Mouse (Mus musculus) intestine, embryonic 16.5 days (tissue): Measurements from ENCODE around the gene Srd5a1. TPM values are rescaled to one million over a fixed set of nuclear protein-coding genes. Genes with fewer than 3 reads are reported as not detected.

Experiments
- ATAC-seq: fragments of 200-750 bp; cut with Nextera tagmentation; 2 replicates; pipeline ENCODE4 v1.8.0; 2017; ENCODE audit warnings: moderate TSS enrichment, moderate library complexity
- H3K27ac ChIP-seq: fragments of 300-500 bp; sonication (generic); 2 replicates; pipeline ENCODE4 v1.5.1; 2014; ENCODE audit warnings: mild to moderate bottlenecking, low read length
- H3K27me3 ChIP-seq: fragments of 300-500 bp; sonication (generic); replicated peaks from 2 replicates; pipeline ENCODE4 v1.6.1; 2014; ENCODE audit warnings: low read length, control low read depth, mixed read lengths; ENCODE audit not compliant: control insufficient read depth, insufficient read depth
- H3K36me3 ChIP-seq: fragments of 300-500 bp; sonication (generic); 2 replicates; pipeline ENCODE4 v1.6.1; 2014; ENCODE audit warnings: low read length, control low read depth; ENCODE audit not compliant: control insufficient read depth, insufficient read depth
- H3K4me1 ChIP-seq: fragments of 300-500 bp; sonication (generic); 2 replicates; pipeline ENCODE4 v1.6.1; 2014; ENCODE audit warnings: low read length, control low read depth, mixed read lengths; ENCODE audit not compliant: control insufficient read depth, insufficient read depth
- H3K4me2 ChIP-seq: fragments of 300-500 bp; sonication (generic); 2 replicates; pipeline ENCODE4 v1.6.1; 2014; ENCODE audit warnings: low read depth, low read length, control low read depth
- H3K4me3 ChIP-seq: fragments of 300-500 bp; sonication (generic); 2 replicates; pipeline ENCODE4 v1.5.1; 2014; ENCODE audit warnings: mild to moderate bottlenecking, low read length
- H3K9ac ChIP-seq: fragments of 300-500 bp; sonication (generic); 2 replicates; pipeline ENCODE4 v1.6.1; 2014; ENCODE audit warnings: low read depth, low read length
- H3K9me3 ChIP-seq: fragments of 300-500 bp; sonication (generic); 2 replicates; pipeline ENCODE4 v1.6.1; 2016; ENCODE audit warnings: low read length, control low read depth; ENCODE audit not compliant: control insufficient read depth
- WGBS: fragments of 180-500 bp; shearing (Covaris S2); extraction: QIAGEN DNeasy Blood & Tissue Kit; methylation state at CpG from one replicate; pipeline ENCODE4 v1.1.7; 2014; 5-methylcytosine and 5-hydroxymethylcytosine counted together
- polyA plus RNA-seq: library from polyadenylated mRNA; unstranded; fragments of >200 nt; fragmentation: Nextera tagmentation; extraction: Ambion mirVana; gene quantifications from 2 replicates; pipeline ENCODE4 v1.2.1, GENCODE M21; 2015

Srd5a1 gene
- 17.5 and 18.1 TPM in 2 replicates for polyA plus RNA-seq

DNA sequence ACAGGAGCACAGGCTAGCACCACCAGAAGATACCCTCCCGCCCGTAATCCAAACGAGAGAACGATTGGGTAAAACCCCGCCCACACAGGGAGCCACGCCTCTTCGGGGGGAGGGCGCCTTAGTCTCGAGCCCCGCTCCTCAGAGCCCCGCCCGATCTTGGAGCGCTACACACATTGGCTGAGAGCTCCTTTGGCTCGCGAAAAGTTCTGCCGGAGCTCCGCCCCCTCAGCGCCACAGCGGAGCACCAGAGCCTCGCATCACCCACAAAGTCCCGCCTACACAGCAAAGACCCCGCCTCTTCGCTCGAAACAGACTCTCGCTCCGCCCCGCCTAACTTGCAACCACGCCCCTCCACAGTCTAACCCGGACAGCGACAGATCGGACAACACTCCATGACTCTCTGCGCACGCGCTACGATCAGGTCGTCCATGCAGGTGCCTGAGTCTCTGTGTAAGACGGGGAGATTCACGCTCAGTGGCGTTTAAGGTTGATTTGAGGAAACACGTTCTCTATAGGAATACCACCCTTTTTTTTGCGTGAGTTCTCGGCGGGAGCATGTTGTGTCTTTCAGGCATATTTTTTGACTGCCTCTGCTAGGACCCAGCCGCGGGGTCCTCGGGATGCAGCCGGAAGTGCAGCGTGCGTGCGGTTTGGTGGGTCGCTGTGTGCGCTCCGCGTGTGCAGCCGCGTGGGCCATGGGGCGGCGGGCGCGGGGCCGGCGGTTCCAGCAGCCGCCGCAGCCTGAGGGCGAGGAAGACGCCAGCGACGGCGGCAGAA, at the start of gene Srd5a1:
Gene Srd5a1 (minus strand): TSS at position 45 of the 777 bp plus-strand sequence.
- H3K4me1 ChIP-seq: peaks cover 14% of the 10 kb centered on the region
- H3K9ac ChIP-seq: peak within 1 kb of the TSS; percentile 76
- peak within 1 kb of the TSS; percentile 76 for H3K4me3 ChIP-seq
- H3K27ac ChIP-seq: peak within 1 kb of the TSS; percentile 9; the same call in 1 of the 2 replicates
- no peaks in the 10 kb centered on the region for H3K9me3 ChIP-seq
- H3K27me3 ChIP-seq: no peaks in the 10 kb centered on the region
- peak; percentile 99 for ATAC-seq
- H3K4me2 ChIP-seq: peak within 1 kb of the TSS; percentile 92
- peaks cover 11% of the 10 kb centered on the region for H3K36me3 ChIP-seq
- under 1% methylated on average over 69 of the region's 69 CpGs for WGBS

DNA sequence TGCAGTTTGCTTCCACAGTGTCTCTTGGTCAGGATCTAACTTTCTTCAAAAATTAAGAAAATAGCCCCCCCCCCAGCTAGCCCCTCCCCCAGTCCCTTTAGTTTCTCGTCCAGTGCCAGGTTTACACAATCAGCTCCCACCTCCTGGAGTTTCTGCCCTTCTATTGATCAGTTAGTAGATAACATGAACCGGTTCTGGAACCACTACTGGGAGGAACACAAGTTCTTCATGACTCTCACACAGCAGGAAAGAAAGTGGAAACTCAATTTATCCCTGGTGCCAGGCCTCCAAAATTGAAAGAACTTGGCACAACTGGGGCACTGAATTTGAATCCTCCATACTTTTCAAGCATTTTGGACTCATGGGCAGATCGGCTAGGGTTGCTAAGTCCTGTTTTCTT, 43.3 kb upstream of the Srd5a1 start:
- Histone ChIP-seq H3K4me1 (no peaks in the 10 kb centered on the region), H3K36me3 (no peaks in the 10 kb centered on the region), H3K9me3 (no peaks in the 10 kb centered on the region), H3K27me3 (no peaks in the 10 kb centered on the region), H3K4me3 (no peak overlapping the region), H3K27ac (no peak overlapping the region), H3K4me2 (no peak overlapping the region), H3K9ac (no peak overlapping the region)
- ATAC-seq: no peak
- WGBS: 71% methylated on average over 3 of the region's 3 CpGs

DNA sequence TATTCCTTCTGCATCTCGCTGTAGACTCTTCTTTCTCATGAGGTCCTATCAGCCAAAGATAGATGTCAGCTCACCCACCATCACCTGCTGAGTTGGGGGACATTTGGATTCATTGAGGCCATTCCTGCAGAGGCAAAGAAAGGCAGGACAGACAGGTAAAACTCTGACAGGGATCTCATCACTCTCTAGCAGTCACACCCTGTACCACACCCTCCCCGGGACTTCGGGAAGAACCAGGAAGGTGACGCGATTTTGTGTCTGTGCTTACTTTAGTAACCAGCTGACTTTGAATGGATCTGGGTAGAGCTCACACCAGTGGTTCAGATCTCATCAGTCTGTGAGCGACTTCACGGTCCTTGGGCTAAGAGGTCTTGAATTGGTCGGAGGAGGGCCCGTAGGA, 35.2 kb upstream of the Srd5a1 start:
- Histone ChIP-seq H3K27me3 (no peaks in the 10 kb centered on the region), H3K4me3 (no peak overlapping the region), H3K4me2 (no peak overlapping the region), H3K27ac (no peak overlapping the region), H3K9me3 (no peaks in the 10 kb centered on the region), H3K36me3 (no peaks in the 10 kb centered on the region), H3K9ac (no peak overlapping the region), H3K4me1 (no peaks in the 10 kb centered on the region)
- WGBS: 76% methylated on average over 9 of the region's 9 CpGs
- ATAC-seq: no peak

DNA sequence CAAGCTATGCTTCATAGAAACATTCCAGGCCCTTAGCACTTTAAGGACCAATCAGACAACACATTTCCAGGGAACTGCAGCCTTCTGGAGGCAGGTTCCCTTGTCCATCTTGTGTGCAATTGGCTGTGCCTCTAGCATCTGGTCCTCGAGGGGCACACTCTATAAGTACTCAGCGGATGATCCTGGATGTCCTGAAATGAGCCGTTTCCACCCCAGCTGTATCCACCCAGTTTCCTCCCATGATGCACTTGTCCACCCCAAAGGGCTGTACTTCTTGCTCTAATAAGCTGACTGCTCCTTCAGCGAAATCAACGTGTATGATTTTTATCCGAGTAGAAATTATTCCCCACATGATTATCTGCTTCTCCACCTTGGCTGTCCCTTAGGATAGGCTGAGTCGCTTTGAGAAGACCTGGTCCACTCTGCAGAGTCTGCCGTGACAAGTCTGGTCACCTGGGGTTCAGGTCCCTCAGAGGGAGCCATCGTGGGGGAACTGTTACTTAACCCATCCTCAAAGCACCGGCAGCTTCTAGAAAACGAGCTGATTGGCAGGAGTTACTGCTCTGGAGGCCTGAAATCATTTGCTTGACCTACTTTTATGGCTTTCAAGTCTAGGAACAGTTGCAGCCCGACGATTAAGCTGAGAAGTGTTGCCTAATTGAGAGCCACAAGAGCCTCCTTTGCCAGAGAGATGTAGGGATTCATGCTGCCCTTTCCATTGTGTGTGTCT, 34.6 kb upstream of the Srd5a1 start:
- no peak overlapping the region for H3K9ac ChIP-seq
- no peak overlapping the region for H3K4me3 ChIP-seq
- H3K4me1 ChIP-seq: no peaks in the 10 kb centered on the region
- H3K36me3 ChIP-seq: no peaks in the 10 kb centered on the region
- WGBS: 65% methylated on average over 13 of the region's 13 CpGs
- H3K4me2 ChIP-seq: no peak overlapping the region
- H3K27ac ChIP-seq: no peak overlapping the region
- no peaks in the 10 kb centered on the region for H3K9me3 ChIP-seq
- no peak for ATAC-seq
- H3K27me3 ChIP-seq: no peaks in the 10 kb centered on the region

DNA sequence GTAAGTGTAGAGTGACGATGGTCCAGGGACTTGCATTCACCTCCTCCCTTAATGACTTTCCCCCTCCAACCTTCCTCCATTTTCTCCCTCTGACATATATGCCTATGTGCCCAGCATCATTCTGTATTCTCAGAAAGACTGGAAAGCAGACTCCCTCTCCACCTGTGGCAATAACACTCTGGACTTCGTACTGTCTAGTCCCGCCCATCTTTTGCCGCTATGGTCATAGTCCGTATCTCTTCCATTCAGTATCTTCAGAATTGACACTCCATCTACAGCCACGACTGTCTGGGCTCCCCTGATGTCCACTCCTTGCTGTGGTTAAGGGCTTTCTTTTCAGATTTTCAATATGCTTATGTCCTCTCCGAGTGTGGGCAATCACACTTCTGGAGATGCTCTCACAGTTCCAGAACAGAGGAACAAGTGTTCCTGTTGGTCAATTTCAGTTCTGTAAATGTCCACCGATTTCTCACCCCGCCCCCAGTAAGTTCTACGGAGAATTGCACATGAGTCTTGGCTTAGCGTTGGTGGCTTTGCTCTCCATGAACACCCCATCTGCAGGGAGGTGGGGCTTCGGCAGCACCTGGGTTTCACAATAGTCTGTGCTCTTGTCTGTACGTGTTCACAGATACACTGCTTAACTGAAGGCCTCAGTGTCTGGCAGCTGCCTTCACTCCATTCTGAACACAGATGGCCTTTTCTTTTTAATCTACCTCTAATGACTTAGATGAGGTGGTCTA, 33.4 kb upstream of the Srd5a1 start:
- ATAC-seq: peak; percentile 87
- Histone ChIP-seq H3K4me1 (no peaks in the 10 kb centered on the region), H3K4me3 (no peak overlapping the region), H3K9me3 (no peaks in the 10 kb centered on the region), H3K36me3 (no peaks in the 10 kb centered on the region), H3K27ac (no peak overlapping the region), H3K9ac (no peak overlapping the region), H3K27me3 (no peaks in the 10 kb centered on the region), H3K4me2 (no peak overlapping the region)
- 71% methylated on average over 13 of the region's 13 CpGs for WGBS

DNA sequence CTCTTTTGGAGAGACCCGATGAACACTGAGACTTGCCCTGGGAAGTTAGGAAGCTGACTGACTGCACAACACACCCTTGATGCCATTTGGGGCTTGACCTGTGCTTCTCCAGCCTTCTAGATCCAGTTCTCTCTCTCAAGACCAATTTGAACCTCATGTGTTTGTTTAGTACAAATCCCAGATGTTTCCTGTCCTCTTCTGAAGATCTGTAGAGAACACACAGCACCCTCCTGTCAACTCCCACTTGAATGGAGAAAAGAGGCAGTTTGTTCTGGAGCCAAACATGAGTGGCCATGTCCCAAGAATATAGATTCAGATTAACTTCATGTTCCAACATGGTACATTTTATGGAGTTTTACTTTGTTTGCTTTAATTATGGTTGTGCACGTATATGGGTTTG, 32.7 kb upstream of the Srd5a1 start:
- ATAC-seq: no peak

DNA sequence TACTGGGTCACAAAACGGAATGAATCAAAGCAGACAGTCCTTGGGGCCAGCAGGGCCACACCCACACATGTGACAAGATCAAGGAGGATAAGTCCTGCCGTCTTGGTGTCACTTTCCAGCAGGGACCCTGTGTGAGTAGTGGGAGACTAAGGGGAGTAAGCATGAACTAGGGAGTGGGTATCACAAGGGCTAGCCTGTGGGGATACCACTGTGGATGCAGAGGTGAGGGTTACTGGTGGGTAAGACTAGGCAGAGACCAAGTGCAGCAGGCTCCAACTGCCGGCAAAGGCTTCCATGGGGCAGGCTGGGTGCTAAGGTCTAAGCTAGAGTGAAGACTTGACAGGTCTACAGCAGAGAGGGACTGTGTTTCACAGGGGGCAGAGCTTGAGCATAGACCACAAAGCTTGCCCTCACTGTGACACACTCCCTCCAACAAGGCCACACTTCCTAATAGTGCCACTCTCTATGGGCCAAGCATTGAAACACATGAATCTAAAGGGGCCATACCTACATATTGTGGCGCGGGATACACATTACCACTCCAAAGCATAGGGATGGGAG, 31.5 kb upstream of the Srd5a1 start:
- 67% methylated on average over 5 of the region's 5 CpGs for WGBS
- Histone ChIP-seq H3K4me2 (no peak overlapping the region), H3K9ac (no peak overlapping the region), H3K9me3 (no peaks in the 10 kb centered on the region), H3K27me3 (no peaks in the 10 kb centered on the region), H3K27ac (no peak overlapping the region), H3K4me3 (no peak overlapping the region), H3K36me3 (no peaks in the 10 kb centered on the region), H3K4me1 (no peaks in the 10 kb centered on the region)
- ATAC-seq: 0 out of 2 replicates have a peak, but pooled peaks have one; percentile 15

More for the DNA sequence above, 32.7 kb upstream of the Srd5a1 start:
- no peak overlapping the region for H3K27ac ChIP-seq
- H3K4me1 ChIP-seq: no peaks in the 10 kb centered on the region
- no peak overlapping the region for H3K4me2 ChIP-seq
- no peak overlapping the region for H3K9ac ChIP-seq
- H3K4me3 ChIP-seq: no peak overlapping the region
- H3K36me3 ChIP-seq: no peaks in the 10 kb centered on the region
- H3K27me3 ChIP-seq: no peaks in the 10 kb centered on the region
- 80% methylated on average over 2 of the region's 2 CpGs for WGBS
- no peaks in the 10 kb centered on the region for H3K9me3 ChIP-seq

DNA sequence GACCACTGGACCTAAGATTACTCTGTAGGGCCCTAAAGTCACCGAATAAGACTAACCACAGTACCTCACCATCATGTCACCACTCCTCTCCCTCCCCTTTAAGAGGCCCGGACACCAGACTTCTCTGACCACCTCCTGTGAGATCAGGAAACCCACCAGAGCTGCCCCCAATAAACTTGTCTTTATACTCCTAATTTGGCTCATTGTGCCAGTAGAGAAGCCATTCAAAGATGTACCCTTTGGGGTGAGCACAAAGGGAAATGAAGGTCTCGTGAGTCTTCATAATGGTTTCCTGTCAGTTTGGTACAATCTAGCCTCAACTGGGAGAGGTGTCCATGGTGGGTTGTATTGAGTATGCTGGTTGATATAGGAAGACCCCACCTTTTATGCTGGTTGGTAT, 29.8 kb upstream of the Srd5a1 start:
- Histone ChIP-seq H3K27ac (no peak overlapping the region), H3K4me2 (no peak overlapping the region), H3K9me3 (no peaks in the 10 kb centered on the region), H3K9ac (no peak overlapping the region), H3K4me1 (no peaks in the 10 kb centered on the region), H3K27me3 (no peaks in the 10 kb centered on the region), H3K36me3 (no peaks in the 10 kb centered on the region), H3K4me3 (no peak overlapping the region)
- ATAC-seq: no peak
- 89% methylated on average over 3 of the region's 3 CpGs for WGBS

DNA sequence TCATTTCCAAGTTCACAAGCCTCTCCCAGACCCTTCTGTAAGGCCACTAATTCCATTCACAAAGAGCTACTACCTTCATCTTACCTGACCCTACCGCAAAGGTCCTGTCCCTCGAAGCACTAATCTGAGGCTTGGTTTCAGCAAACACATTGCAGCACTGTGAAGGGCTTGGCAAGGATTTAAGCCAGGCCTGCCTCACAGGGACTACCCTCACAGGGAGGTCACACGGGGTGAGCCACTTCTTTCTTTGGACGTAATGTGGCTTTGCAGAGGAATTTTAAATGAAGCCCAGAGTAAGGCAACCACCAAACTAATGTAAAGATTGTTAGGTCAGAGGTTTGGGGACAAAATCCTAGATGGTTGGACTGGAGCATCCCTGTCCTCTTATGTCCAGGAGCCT, 29.3 kb upstream of the Srd5a1 start:
- H3K4me1 ChIP-seq: no peaks in the 10 kb centered on the region
- ATAC-seq: no peak
- H3K9ac ChIP-seq: no peak overlapping the region
- no peaks in the 10 kb centered on the region for H3K27me3 ChIP-seq
- H3K4me3 ChIP-seq: no peak overlapping the region
- no peak overlapping the region for H3K4me2 ChIP-seq
- WGBS: 91% methylated on average over 4 of the region's 4 CpGs
- H3K9me3 ChIP-seq: no peaks in the 10 kb centered on the region
- H3K27ac ChIP-seq: no peak overlapping the region
- peaks cover 2% of the 10 kb centered on the region; the same call in 1 of the 2 replicates for H3K36me3 ChIP-seq
